Mouse (Mus musculus) spleen, postnatal 10 days (tissue): Measurements from ENCODE around the gene Olfr624.
"Not testable (repeated sequence)": the region's sequence is repeated elsewhere in the genome, so short reads cannot be mapped to it uniquely, and the experiment has no call there.

Experiments
- DNase-seq, 2 experiments: peaks; one replicate each; pipeline ENCODE4 v3.0.0; 2021 to 2022; ENCODE audit warnings: low spot score in 2 of 2

The Olfr624 gene

GRCm38 (mm10) chr7:103671091-103671490 lies at the start of gene Olfr624:
Gene Olfr624 (minus strand): TSS chr7:103671191.
- DNase-seq = no peak

DNA sequence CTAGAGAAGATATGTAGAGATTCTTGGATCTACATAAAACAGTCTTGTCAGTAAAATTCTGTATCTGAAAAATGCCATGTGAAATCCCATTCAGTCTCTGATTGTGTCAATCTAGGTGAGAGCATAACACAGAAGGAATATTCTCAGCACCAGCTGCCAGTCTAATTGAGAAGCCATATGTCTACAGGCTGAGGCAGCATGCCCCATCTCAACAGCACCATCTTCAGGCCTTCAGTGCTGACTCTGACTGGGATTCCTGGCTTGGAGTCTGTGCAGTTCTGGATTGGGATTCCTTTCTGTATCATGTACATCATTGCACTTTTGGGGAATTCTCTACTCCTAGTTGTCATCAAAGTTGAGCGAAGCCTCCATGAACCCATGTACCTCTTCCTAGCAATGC lies 45.4 kb upstream of the Olfr624 start:
- DNase-seq = not testable (repeated sequence)

GRCm38 (mm10) chr7:103714371-103714770 lies 43.4 kb upstream of the Olfr624 start, which contains the start of gene Olfr243:
Gene Olfr243 (plus strand): TSS chr7:103714671.
- no peak for DNase-seq

- DNase-seq = peak in 1 of 2 experiments; percentile 41
Measured at GRCm38 (mm10) chr7:103712024-103712423, 41.0 kb upstream of the Olfr624 start.

- no peak for DNase-seq
Measured at GRCm38 (mm10) chr7:103699469-103699868, 28.5 kb upstream of the Olfr624 start.

DNA sequence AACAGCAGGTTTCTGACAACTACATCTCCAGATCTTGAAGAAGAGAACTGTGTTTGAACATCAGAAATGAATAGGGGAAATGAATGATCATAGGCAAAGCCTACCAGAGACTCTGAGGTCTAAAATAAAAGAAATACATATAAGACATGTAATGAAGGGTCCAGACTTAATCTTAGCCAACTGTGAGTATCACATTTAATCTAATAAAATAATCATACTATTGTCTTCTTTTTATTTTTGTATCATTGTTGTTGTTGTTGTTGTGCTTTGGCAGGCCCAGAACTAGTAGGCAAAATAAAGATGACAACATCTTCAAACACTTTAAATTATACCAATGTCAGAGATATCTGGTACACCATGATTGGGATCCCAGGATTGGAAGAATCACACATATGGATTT lies 11.4 kb upstream of the Olfr624 start, which contains the start of gene Olfr625-ps1:
Olfr625-ps1 (plus strand) TSS at position 301 of the 400 bp plus-strand sequence.
- DNase-seq = no peak

- no peak for DNase-seq
Measured at GRCm38 (mm10) chr7:103663598-103663997, 7.4 kb downstream of the Olfr624 start, which contains the start of gene Olfr623. Gene Olfr623 (minus strand): TSS chr7:103663698.

- DNase-seq = no peak
Measured at GRCm38 (mm10) chr7:103644070-103644469, 26.9 kb downstream of the Olfr624 start.

DNA sequence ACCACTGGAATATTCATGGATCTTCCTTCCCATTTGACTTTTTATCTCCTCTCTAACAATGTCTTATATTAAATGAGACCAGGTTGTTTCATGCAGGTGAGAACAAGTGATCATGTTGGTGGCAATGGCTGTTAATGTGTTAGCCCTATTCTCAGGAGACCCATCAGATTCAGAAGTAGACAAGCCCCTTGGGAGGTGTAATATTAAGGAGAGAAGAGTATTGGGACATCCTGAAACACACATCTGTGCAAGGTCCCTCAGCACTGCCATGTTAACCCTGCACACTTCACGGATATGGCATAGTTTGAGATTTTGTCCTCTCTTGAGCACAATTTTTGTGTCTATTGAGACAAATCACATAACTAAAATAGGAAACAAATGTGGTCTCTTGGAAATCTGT lies 28.4 kb downstream of the Olfr624 start, which contains the start of gene Olfr622:
Olfr622 (minus strand) TSS at position 101 of the 400 bp plus-strand sequence.
- DNase-seq = no peak

DNA sequence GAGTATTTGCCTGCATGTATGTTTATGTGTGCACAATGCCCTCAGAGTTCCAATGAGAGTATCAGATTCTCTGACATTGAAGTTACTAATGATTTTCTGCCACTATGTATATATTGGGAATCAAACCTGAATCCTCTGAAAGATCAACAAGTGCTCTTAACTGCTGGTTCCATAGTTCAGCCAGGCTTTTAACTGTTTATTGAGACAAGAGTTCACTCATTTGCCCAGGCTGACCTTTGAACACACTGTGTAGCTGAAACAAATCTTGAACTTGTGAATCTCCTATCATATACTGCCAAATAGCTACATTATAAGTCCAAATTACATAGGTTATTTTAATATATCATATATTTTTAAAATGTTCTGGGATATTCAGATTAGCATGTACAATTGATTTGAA lies 34.2 kb downstream of the Olfr624 start:
- DNase-seq = no peak
